Mouse (Mus musculus): Measurements from ENCODE around the gene Ppp1ca. TPM values are rescaled to one million over a fixed set of nuclear protein-coding genes. Genes with fewer than 3 reads are reported as not detected.
A peak's percentile ranks its signal among the peaks of the same experiment; 100 is the strongest.

Ppp1ca gene
- polyA plus RNA-seq, 1 experiment: 373 TPM

GRCm38 (mm10) chr19:4217140-4217539, 25.3 kb downstream of the Ppp1ca start:
- Histone ChIP-seq H3K4me3 (replicated peaks; ENCODE audit: extremely low read depth, low read depth, low read length) (no peak overlapping the region), H3K4me1 (ENCODE audit: control insufficient read depth, insufficient read depth, low read length) (peaks cover 29% of the 10 kb centered on the region)
- TF ChIP-seq POLR2A (IDR thresholded peaks at IDR 0.05; ENCODE audit: borderline replicate concordance, extremely low read depth, low read depth, low read length) (no peak), CTCF (IDR thresholded peaks at IDR 0.05; ENCODE audit: insufficient read depth, low read length) (no peak)
- 31% methylated on average over 5 of the region's 5 CpGs for WGBS
- DNase-seq: no peak

DNA sequence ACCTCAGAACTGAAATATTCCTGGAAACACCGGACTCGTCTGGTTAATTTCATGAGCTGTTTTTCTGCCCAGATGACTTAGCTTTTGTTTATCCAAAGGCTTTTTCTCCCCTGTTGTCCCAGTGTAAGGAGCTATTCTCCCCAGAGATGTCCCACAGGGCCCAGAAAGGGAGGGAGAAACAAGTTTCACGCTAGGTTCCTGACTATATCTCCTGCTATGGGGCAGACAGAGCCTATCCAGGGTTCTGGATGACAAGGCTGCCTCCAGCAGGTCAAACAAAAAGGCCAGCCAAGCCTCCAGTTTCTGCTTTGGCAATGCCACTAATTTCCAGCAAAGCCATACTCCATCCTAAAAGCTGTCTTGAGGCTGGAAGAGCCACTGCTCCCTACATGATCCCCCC, 26.0 kb downstream of the Ppp1ca start:
- DNase-seq: no peak
- no peak for TF ChIP-seq CTCF (IDR thresholded peaks at IDR 0.05; ENCODE audit: insufficient read depth, low read length)
- TF ChIP-seq POLR2A (IDR thresholded peaks at IDR 0.05; ENCODE audit: borderline replicate concordance, extremely low read depth, low read depth, low read length): no peak
- Histone ChIP-seq H3K4me3 (replicated peaks; ENCODE audit: extremely low read depth, low read depth, low read length) (no peak overlapping the region), H3K4me1 (ENCODE audit: control insufficient read depth, insufficient read depth, low read length) (peaks cover 30% of the 10 kb centered on the region)
- 38% methylated on average over 3 of the region's 3 CpGs for WGBS

GRCm38 (mm10) chr19:4218293-4218692, 26.4 kb downstream of the Ppp1ca start:
- peaks cover 30% of the 10 kb centered on the region for H3K4me1 ChIP-seq (ENCODE audit: control insufficient read depth, insufficient read depth, low read length)
- 77% methylated on average over 11 of the region's 11 CpGs for WGBS

DNA sequence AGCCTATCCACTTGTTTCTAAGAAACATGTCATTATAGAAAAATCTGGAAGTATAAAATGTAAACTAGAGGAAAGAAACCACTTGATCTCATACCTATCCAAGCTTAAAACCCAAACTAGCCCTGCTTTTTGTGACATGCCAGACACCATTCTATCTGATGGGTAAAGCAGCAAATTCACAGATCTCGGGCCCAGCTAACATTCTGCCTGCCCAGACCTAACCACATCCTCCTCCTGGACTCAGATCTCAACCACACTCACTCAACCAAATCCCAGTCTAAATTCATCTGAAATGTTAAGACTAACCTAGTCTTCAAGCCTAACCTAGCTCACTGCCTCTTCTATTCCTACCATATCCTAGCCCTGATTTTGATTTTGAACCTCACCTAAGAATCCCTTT, 26.9 kb downstream of the Ppp1ca start:
- WGBS: 79% methylated on average over 1 of the region's 1 CpGs
- H3K4me3 ChIP-seq (replicated peaks; ENCODE audit: extremely low read depth, low read depth, low read length): no peak overlapping the region
- TF ChIP-seq CTCF (IDR thresholded peaks at IDR 0.05; ENCODE audit: insufficient read depth, low read length) (no peak), POLR2A (IDR thresholded peaks at IDR 0.05; ENCODE audit: borderline replicate concordance, extremely low read depth, low read depth, low read length) (no peak)
- no peak for DNase-seq
- H3K4me1 ChIP-seq (ENCODE audit: control insufficient read depth, insufficient read depth, low read length): peaks cover 27% of the 10 kb centered on the region

More at GRCm38 (mm10) chr19:4218293-4218692, 26.4 kb downstream of the Ppp1ca start:
- H3K4me3 ChIP-seq (replicated peaks; ENCODE audit: extremely low read depth, low read depth, low read length): no peak overlapping the region
- TF ChIP-seq POLR2A (IDR thresholded peaks at IDR 0.05; ENCODE audit: borderline replicate concordance, extremely low read depth, low read depth, low read length) (no peak), CTCF (IDR thresholded peaks at IDR 0.05; ENCODE audit: insufficient read depth, low read length) (no peak)
- no peak for DNase-seq

- peaks cover 25% of the 10 kb centered on the region for H3K4me1 ChIP-seq (ENCODE audit: control insufficient read depth, insufficient read depth, low read length)
- WGBS: 80% methylated on average over 6 of the region's 6 CpGs
- no peak for DNase-seq
- H3K4me3 ChIP-seq (replicated peaks; ENCODE audit: extremely low read depth, low read depth, low read length): no peak overlapping the region
- no peak for TF ChIP-seq POLR2A (IDR thresholded peaks at IDR 0.05; ENCODE audit: borderline replicate concordance, extremely low read depth, low read depth, low read length)
- TF ChIP-seq CTCF (IDR thresholded peaks at IDR 0.05; ENCODE audit: insufficient read depth, low read length): no peak
Measured at GRCm38 (mm10) chr19:4219943-4220342, 28.1 kb downstream of the Ppp1ca start.

- H3K4me1 ChIP-seq (ENCODE audit: control insufficient read depth, insufficient read depth, low read length): peaks cover 25% of the 10 kb centered on the region
- WGBS: 26% methylated on average over 4 of the region's 4 CpGs
- DNase-seq: no peak
- no peak overlapping the region for H3K4me3 ChIP-seq (replicated peaks; ENCODE audit: extremely low read depth, low read depth, low read length)
- TF ChIP-seq CTCF (IDR thresholded peaks at IDR 0.05; ENCODE audit: insufficient read depth, low read length) (no peak), POLR2A (IDR thresholded peaks at IDR 0.05; ENCODE audit: borderline replicate concordance, extremely low read depth, low read depth, low read length) (no peak)
Measured at GRCm38 (mm10) chr19:4220416-4220815, 28.6 kb downstream of the Ppp1ca start.

DNA sequence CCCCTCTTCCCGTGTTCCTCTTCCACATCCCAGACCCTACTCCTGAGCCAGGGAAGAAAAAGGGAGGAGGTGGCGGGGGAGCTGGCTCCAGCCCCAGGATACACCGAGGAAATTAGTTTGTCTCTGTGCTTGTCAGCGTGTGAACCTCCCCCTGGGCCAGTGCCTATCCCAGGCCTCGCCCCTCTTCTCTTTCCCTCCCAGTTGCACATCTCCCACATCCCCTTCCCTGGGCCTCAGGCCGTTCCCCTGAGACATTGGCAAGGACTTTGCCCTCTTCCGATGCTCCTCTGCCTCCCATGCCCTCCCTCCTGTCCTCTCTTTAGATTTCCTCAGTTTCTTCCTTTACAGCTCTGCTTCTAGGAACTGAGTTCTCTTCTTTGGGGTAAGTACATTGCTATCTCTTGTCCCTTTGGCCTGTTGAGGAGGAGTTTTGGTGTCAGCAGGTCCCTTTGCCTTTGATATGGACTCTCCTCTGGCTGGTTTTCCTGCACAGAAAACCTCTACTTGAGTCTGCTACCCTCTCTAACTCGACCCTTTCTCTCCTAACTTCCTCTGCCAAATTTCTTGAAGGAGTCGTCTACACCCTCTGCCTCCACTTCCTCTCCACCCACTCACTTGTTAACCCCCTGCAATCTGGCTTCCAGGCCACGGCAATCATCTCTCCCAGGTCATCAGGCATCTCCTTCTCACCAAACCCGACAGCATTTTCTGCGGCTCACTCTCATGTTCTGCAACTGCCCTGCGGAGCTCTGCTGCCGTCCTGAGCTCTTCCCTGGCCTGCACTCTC, 29.3 kb downstream of the Ppp1ca start:
- no peak overlapping the region for H3K4me3 ChIP-seq (replicated peaks; ENCODE audit: extremely low read depth, low read depth, low read length)
- WGBS: 30% methylated on average over 14 of the region's 14 CpGs
- no peak; the same call in 1 of the 2 replicates for TF ChIP-seq POLR2A (IDR thresholded peaks at IDR 0.05; ENCODE audit: borderline replicate concordance, extremely low read depth, low read depth, low read length)
- no peak for TF ChIP-seq CTCF (IDR thresholded peaks at IDR 0.05; ENCODE audit: insufficient read depth, low read length)
- H3K4me1 ChIP-seq (ENCODE audit: control insufficient read depth, insufficient read depth, low read length): peaks cover 21% of the 10 kb centered on the region
- DNase-seq: no peak

GRCm38 (mm10) chr19:4222165-4222564, 30.3 kb downstream of the Ppp1ca start:
- TF ChIP-seq POLR2A (IDR thresholded peaks at IDR 0.05; ENCODE audit: borderline replicate concordance, extremely low read depth, low read depth, low read length) (peak; percentile 8; the same call in 1 of the 2 replicates), CTCF (IDR thresholded peaks at IDR 0.05; ENCODE audit: insufficient read depth, low read length) (no peak)
- 56% methylated on average over 11 of the region's 11 CpGs for WGBS
- Histone ChIP-seq H3K4me1 (ENCODE audit: control insufficient read depth, insufficient read depth, low read length) (peaks cover 11% of the 10 kb centered on the region), H3K4me3 (replicated peaks; ENCODE audit: extremely low read depth, low read depth, low read length) (no peak overlapping the region)
- no peak for DNase-seq

DNA sequence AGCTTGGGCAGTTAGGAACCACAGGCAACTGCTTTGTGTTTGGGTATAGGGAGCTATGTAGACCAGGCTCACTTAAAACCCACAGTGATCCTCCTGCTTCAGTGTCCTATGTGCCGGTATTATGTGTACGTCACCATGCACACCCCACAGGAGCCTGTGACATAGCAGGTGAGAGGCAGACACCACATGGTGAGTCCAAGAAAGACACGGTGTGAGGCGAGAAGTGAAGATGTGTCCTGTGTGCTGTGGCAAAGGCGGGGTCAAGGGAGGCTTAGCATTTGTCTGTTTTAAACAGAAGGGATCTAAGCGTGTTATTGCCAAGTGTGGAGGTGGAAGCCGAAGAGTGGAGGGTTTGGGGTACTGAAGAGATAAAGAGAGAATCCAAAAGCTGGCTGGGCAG, 34.9 kb downstream of the Ppp1ca start:
- 77% methylated on average over 7 of the region's 7 CpGs for WGBS
- Histone ChIP-seq H3K4me3 (replicated peaks; ENCODE audit: extremely low read depth, low read depth, low read length) (no peak overlapping the region), H3K4me1 (ENCODE audit: control insufficient read depth, insufficient read depth, low read length) (peaks cover 10% of the 10 kb centered on the region)
- DNase-seq: no peak
- TF ChIP-seq CTCF (IDR thresholded peaks at IDR 0.05; ENCODE audit: insufficient read depth, low read length): no peak
- TF ChIP-seq POLR2A (IDR thresholded peaks at IDR 0.05; ENCODE audit: borderline replicate concordance, extremely low read depth, low read depth, low read length): no peak

GRCm38 (mm10) chr19:4227446-4227845, 35.6 kb downstream of the Ppp1ca start:
- H3K4me1 ChIP-seq (ENCODE audit: control insufficient read depth, insufficient read depth, low read length): peaks cover 10% of the 10 kb centered on the region
- H3K4me3 ChIP-seq (replicated peaks; ENCODE audit: extremely low read depth, low read depth, low read length): no peak overlapping the region
- DNase-seq: no peak
- TF ChIP-seq POLR2A (IDR thresholded peaks at IDR 0.05; ENCODE audit: borderline replicate concordance, extremely low read depth, low read depth, low read length): no peak
- TF ChIP-seq CTCF (IDR thresholded peaks at IDR 0.05; ENCODE audit: insufficient read depth, low read length): no peak
- 45% methylated on average over 5 of the region's 5 CpGs for WGBS
